Mouse (Mus musculus) stomach, postnatal 0 days (tissue): ENCODE data around the gene Egfl7.

Experiments
- CTCF ChIP-seq: IDR thresholded peaks from 2 replicates; pipeline ENCODE4 v1.5.1; 2016; ENCODE audit warnings: antibody characterized with exemption, low read depth, mild to moderate bottlenecking, moderate library complexity
- EP300 ChIP-seq: optimal IDR thresholded peaks from 2 replicates; pipeline ENCODE3; 2016; ENCODE audit warnings: antibody characterized with exemption

DNA sequence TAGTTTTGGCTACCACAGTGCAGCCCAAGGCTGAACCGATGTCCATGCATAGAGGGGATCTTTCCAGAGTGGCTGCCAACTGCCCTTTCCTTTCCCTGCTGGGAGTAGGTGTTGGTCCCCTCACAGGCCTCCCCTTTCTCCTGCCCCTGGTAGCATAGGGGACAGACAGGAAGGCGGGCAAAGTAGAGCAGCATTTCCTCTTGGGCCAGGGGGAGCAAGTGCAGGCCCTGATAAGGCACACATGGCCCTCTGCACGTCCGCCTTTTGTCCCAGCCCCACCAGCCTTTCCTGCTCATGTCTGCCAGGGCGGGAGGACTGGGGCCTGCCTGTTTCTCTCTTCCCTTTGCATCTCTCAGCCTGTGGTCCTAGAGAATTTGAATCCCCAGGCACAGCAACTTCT lies 8.0 kb upstream of the Egfl7 start:
- TF ChIP-seq CTCF = no peak
- no peak for TF ChIP-seq EP300
